Mouse (Mus musculus): ENCODE data around the gene Camk1g.

Gene Camk1g

DNA sequence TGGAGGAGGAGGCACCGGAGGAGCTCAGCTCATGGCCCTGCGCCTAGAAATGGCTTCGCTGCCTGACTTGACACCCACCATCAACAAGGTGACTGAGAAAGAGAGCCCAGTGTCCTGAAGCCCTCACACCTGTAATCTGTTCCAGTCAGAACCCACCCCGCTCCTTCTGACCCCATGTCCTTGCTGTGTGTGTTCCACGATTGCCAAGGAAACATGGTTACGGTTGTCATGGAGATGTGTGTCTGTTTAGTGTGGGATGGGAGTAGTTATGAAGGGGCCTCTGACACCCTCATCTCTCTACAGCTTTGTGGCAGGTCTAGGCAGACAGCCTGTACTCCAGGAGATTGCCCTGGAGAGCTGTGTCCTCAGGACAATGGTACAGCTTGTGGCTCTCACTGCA is 35.6 kb downstream of the Camk1g start:
- no peak for DNase-seq (ENCODE audit: low spot score in 2 of 2)

- no peak for DNase-seq (ENCODE audit: low spot score in 2 of 2)
These were observed 36.3 kb downstream of the Camk1g start for GRCm38 (mm10) chr1:193333776-193334175.

DNA sequence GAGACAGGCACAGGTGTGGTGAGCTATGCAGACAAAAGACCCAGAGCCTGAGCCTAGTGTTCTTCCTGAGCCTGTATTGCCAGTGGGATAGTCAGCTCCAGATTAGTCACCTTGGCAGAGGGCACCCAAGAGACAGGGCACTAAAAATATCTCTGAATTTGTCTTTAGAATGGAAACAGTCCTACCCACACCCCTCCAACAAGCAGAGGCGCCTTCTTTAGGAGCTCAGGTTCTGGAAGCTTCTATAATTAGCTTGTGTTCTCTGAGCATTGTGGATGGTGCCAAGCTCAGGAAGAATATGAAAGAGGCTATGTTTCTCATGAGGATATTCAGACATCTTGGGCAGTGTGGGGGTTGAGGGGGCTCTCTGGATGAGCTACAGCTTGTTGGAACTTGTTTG is 37.4 kb downstream of the Camk1g start:
- DNase-seq (ENCODE audit: low spot score in 2 of 2) = no peak

DNA sequence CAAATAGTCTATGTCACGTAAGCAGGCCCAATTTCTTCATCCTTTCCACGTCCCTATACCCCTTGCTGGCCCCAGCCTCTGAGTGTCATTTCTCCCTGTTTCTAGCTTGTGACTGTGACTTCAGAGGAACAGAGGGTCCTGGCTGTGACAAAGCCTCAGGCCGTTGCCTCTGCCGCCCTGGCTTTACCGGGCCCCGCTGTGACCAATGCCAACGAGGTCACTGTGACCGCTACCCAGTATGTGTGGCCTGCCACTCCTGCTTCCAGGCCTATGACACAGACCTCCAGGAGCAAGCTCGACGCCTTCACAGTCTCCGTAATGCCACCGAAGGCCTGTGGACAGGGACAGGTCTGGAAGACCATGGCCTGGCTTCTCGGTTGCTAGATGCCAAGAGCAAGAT is 38.1 kb downstream of the Camk1g start:
- DNase-seq (ENCODE audit: low spot score in 2 of 2) = no peak

DNA sequence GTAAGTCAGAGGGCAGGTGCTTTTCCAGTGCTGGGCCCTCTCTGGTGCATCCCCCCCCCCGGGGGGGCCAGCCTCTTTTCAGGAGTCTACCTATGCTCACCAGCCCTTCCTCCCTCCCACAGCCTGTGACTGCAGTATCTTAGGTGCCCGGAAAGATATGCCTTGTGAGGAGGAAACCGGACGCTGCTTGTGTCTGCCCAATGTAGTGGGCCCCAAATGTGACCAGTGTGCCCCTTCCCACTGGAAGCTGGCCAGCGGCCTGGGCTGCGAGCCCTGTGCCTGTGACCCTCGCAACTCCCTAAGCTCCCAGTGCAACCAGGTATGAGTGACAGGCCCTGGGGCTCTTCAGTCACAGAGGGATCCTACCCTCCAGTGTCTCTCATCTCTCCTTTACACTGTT is 39.5 kb downstream of the Camk1g start:
- no peak for DNase-seq (ENCODE audit: low spot score in 2 of 2)

DNA sequence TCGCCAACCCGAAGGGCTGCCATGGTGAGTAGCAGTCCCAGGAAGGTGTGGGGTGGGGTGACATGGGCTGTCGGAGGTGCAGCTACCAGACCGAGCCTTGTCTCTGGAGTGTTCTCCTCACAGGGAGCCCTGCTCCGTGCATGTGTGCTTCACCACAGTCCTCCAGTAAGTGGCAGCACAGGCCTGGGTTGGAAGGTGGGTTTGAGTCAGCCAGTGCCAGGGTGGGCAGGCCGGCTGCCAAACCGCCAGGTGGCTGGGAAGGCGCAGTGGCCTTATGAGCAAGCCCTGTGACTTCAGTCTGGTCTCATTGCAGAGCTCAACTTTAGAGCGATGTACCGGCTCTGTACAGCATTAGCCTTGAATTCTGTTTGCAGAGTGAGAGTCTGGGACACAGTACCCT is 39.9 kb downstream of the Camk1g start:
- peak; percentile 70 to 74 for DNase-seq (ENCODE audit: low spot score in 2 of 2)

GRCm38 (mm10) chr1:193329557-193329956 is 40.5 kb downstream of the Camk1g start:
- no peak for DNase-seq (ENCODE audit: low spot score in 2 of 2)

DNA sequence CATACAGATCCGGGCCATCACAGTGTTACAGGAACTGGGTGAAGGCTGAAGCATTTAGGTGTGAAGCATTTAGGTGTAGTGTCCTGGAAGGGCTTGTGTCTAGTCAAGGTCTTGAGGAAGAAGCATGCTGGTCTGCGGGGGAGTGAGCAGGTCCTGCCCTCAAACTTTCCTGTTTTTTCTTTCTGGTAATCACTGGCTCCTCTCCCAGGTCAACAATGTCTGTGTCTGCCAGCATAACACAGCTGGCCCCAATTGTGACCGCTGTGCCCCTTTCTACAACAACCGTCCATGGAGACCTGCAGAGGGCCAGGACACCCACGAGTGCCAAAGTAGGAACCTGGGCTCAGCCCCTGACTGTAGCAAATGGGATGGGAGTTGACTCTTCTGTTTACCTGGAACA is 42.4 kb downstream of the Camk1g start:
- no peak for DNase-seq (ENCODE audit: low spot score in 2 of 2)

- DNase-seq (ENCODE audit: low spot score in 2 of 2) = no peak
These were observed 42.9 kb downstream of the Camk1g start for GRCm38 (mm10) chr1:193327216-193327615.

- no peak for DNase-seq (ENCODE audit: low spot score in 2 of 2)
These were observed 43.5 kb downstream of the Camk1g start for GRCm38 (mm10) chr1:193326456-193327145.

GRCm38 (mm10) chr1:193325891-193326290 is 44.2 kb downstream of the Camk1g start:
- DNase-seq (ENCODE audit: low spot score in 2 of 2) = no peak

- no peak for DNase-seq (ENCODE audit: low spot score in 2 of 2)
These were observed 45.9 kb downstream of the Camk1g start for GRCm38 (mm10) chr1:193324224-193324623.

DNA sequence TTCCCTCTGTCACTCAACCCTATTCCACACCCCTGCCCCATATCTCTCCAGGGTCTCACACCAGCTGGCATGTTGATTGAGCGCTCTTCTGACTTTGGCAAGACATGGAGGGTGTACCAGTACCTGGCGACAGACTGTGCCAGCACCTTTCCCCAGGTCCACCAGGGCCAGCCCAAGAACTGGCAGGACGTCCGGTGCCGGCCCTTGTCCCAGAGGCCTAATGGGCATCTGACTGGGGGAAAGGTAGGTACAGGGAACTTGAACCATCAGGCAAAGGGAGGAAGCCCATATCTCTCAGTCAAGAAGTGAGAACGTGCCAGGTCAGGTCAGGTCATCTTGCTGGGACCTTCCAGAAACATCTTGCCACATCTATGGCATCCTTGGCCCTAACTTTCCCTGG is 46.4 kb downstream of the Camk1g start:
- no peak for DNase-seq (ENCODE audit: low spot score in 2 of 2)

DNA sequence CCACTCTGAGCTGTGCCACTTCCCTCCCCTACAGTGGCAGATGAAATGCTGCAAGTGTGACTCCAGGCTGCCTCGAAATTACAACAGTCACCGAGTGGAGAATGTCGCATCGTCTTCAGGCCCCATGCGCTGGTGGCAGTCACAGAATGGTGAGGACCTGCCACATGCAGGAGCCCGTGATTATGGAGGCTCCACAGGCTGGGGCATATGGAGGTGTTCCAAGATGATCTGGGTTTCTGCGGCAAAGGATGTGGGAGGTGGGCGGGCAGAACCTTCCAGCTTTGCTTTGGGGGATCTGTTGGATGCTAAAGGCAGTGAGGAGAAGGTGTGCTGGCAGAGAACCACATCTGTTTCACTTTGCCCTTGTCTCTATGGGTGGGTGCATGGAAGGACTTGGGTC is 49.7 kb downstream of the Camk1g start:
- DNase-seq (ENCODE audit: low spot score in 2 of 2) = no peak

DNA sequence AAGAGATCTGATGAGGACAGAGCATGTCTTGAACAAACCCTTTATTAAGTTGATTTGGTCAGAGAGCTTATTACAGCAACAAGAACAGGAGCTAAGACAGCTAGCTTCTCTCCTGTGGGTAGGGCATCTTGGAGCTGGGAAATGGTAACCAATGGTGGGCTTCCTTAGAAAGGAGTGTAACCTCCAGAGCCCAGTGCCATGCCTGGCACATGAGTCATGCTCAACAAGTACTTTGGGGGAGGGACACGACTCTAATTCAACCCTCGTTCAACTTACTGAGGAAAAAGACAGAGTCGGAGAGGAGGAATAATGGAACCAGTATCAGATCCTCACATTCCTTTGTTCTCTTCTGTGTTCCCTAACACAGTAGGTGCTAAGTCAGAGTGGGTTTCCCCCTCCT is 50.4 kb downstream of the Camk1g start:
- no peak for DNase-seq (ENCODE audit: low spot score in 2 of 2)

DNA sequence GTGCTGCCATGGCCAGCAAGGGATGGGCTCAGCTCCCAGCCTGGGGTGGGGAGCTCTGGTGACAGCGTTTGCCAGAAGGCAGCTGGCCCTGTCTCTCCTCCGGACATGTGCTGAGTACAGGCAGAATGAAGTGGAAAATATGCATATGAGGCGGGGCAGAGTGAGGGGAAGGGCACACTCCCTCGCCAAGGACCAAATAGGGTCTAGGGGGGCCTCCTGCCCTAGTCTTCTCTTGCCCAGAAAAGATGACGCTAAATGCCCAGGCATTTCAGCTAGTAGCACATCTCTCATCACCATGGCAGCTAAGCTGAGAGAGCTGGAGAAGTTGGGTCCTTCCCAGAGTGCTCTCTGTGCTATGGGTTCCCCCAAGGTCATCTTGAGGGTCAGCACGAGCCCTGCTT is 52.9 kb downstream of the Camk1g start:
- DNase-seq (ENCODE audit: low spot score in 2 of 2) = peak in 1 of 2 experiments; percentile 69

DNA sequence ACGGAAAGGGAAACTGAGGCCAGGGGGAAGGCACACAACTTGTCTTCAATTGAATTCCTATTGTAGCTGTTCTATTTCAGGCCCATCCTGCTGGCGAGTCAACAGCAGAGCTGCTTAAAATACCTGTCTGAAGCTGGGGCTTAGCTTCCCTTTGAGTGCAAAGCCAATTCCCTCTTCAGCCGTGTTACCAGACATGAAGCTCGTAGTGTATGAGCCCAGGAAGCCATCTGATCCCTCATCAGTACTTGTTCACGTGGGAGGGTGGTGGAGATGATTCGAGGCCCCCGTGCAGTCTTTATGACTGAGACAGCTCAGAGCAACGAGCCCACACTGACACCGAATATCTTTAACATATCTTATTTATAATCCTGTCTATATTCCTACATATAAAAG is 53.7 kb downstream of the Camk1g start:
- no peak for DNase-seq (ENCODE audit: low spot score in 2 of 2)

- peak; percentile 74 to 87 for DNase-seq (ENCODE audit: low spot score in 2 of 2)
These were observed 54.3 kb downstream of the Camk1g start for GRCm38 (mm10) chr1:193315705-193316357.

GRCm38 (mm10) chr1:193311596-193311995 is 58.5 kb downstream of the Camk1g start:
- no peak for DNase-seq (ENCODE audit: low spot score in 2 of 2)

DNA sequence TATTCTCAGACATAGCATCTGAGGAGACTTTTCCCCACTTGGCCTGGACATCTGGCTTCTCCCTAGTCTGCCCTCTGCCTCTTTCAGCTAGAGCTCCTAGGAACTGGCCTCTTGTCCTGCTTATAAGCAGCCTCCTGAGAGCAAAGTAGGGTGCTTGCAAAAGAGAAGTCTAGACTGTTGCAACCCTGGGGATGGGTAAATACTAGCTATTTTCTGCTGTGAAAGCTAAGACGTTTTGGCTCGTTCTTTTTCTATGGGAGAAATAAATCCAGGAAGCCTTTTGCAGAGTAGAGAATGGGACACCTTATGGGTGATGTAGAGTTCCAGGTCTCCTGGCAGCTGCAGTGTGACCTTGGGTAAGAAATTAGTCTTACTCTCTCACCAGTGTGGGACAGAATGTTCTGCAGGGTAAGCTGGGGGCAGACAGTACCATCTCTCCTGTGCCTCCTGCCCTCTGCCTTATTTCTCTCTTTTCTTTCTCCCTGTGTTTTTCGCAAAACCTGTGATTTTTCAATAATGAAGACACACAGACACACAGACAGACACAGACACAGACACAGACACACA is 59.5 kb downstream of the Camk1g start:
- DNase-seq (ENCODE audit: low spot score in 2 of 2) = no peak

- no peak for DNase-seq (ENCODE audit: low spot score in 2 of 2)
These were observed 60.1 kb downstream of the Camk1g start for GRCm38 (mm10) chr1:193309785-193310518.

- no peak for DNase-seq (ENCODE audit: low spot score in 2 of 2)
These were observed 63.3 kb downstream of the Camk1g start for GRCm38 (mm10) chr1:193306832-193307231.

- DNase-seq (ENCODE audit: low spot score in 2 of 2) = no peak
These were observed 64.7 kb downstream of the Camk1g start for GRCm38 (mm10) chr1:193305386-193305785.
